Mouse (Mus musculus) kidney, adult 2 months (tissue): ENCODE results near the gene Smo. TPM values are rescaled to one million over a fixed set of nuclear protein-coding genes. Genes with fewer than 3 reads are reported as not detected.

ENCODE experiments used
- DNase-seq: peaks from one replicate; pipeline ENCODE4 v3.0.0; 2021
- H3K27ac ChIP-seq: fragments of 200-500 bp; 2 replicates; pipeline ENCODE4 v1.5.1; 2012; ENCODE audit warnings: low read depth, low read length, control low read depth, inconsistent platforms; ENCODE audit not compliant: insufficient read depth
- H3K27me3 ChIP-seq: fragments of 200-500 bp; replicated peaks from 2 replicates; pipeline ENCODE4 v1.6.1; 2012; ENCODE audit warnings: mild to moderate bottlenecking, moderate library complexity, low read length, inconsistent platforms; ENCODE audit not compliant: control insufficient read depth, insufficient read depth
- H3K36me3 ChIP-seq: fragments of 200-500 bp; 2 replicates; pipeline ENCODE4 v1.6.1; 2012; ENCODE audit warnings: mild to moderate bottlenecking, moderate library complexity, low read length, inconsistent platforms; ENCODE audit not compliant: control insufficient read depth, insufficient read depth
- H3K4me1 ChIP-seq: fragments of 200-500 bp; 2 replicates; pipeline ENCODE4 v1.6.1; 2011; ENCODE audit warnings: low read length; ENCODE audit not compliant: control insufficient read depth, insufficient read depth
- H3K4me3 ChIP-seq: fragments of 200-500 bp; 2 replicates; pipeline ENCODE4 v1.5.1; 2011; ENCODE audit warnings: mild to moderate bottlenecking, low read depth, low read length, control low read depth; ENCODE audit not compliant: insufficient read depth
- CTCF ChIP-seq: fragments of 200-500 bp; conservative IDR thresholded peaks from 2 replicates; pipeline ENCODE4 v1.5.1; 2011; ENCODE audit warnings: low read depth, mild to moderate bottlenecking, control low read depth, low read length, moderate library complexity, mixed read lengths; ENCODE audit not compliant: insufficient read depth, insufficient read length
- POLR2A ChIP-seq: fragments of 200-500 bp; IDR thresholded peaks from one replicate; pipeline ENCODE4 v1.6.1; 2011; ENCODE audit warnings: low read depth, low read length, control low read depth
- WGBS: fragments of 180-500 bp; shearing (Covaris S2); methylation state at CpG from one replicate; pipeline ENCODE4 v1.1.7; 2018; 5-methylcytosine and 5-hydroxymethylcytosine counted together
- polyA plus RNA-seq: library from polyadenylated mRNA; depleted of rRNA; stranded (reverse); fragments of >200 nt; gene quantifications from 2 replicates; pipeline ENCODE4 v1.2.3, GENCODE M21; 2012

The Smo gene
- polyA plus RNA-seq, 1 experiment: 53.4 TPM

- Histone ChIP-seq H3K27ac (no peak overlapping the region), H3K27me3 (no peaks in the 10 kb centered on the region), H3K4me3 (no peak overlapping the region), H3K36me3 (no peaks in the 10 kb centered on the region), H3K4me1 (peaks cover 3% of the 10 kb centered on the region; the same call in 1 of the 2 replicates)
- TF ChIP-seq CTCF (no peak), POLR2A (no peak)
- no peak for DNase-seq
- WGBS: 68% methylated on average over 3 of the region's 3 CpGs
Observed at GRCm38 (mm10) chr6:29711318-29711717, 24.0 kb upstream of the Smo start.

GRCm38 (mm10) chr6:29712011-29712584 is 23.2 kb upstream of the Smo start:
- no peak overlapping the region for H3K4me3 ChIP-seq
- 44% methylated on average over 3 of the region's 3 CpGs for WGBS
- H3K27ac ChIP-seq: no peak overlapping the region
- peaks cover 3% of the 10 kb centered on the region; the same call in 1 of the 2 replicates for H3K4me1 ChIP-seq
- peak; percentile 77 for DNase-seq
- no peaks in the 10 kb centered on the region for H3K27me3 ChIP-seq
- H3K36me3 ChIP-seq: no peaks in the 10 kb centered on the region
- TF ChIP-seq CTCF: peak; percentile 32
- no peak for TF ChIP-seq POLR2A

GRCm38 (mm10) chr6:29716624-29717365 is 18.5 kb upstream of the Smo start:
- Histone ChIP-seq H3K27me3 (no peaks in the 10 kb centered on the region), H3K36me3 (no peaks in the 10 kb centered on the region; the same call in 1 of the 2 replicates), H3K4me3 (no peak overlapping the region), H3K27ac (no peak overlapping the region), H3K4me1 (no peaks in the 10 kb centered on the region; the same call in 1 of the 2 replicates)
- no peak for DNase-seq
- WGBS: 79% methylated on average over 10 of the region's 10 CpGs
- TF ChIP-seq POLR2A (no peak), CTCF (no peak)

DNA sequence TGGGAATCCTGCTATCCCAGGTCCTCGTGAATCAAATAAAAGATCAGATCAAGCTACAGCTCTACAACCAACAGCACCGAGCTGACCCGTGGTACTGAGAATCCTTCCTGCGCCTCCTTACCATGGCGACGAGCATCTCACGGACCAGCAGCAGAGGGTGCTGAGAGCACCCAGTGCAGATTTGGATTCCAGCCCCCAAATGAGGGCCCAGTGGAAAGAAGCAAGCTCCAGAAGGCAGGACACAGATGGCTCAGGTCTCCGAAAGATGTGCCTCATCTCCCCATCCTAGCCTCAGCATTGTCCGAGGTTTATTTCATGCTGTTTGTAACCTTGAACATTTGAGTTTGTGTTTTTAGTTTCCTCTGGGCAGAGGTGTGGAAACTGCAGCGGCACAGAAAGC is 17.8 kb upstream of the Smo start:
- Histone ChIP-seq H3K36me3 (no peaks in the 10 kb centered on the region; the same call in 1 of the 2 replicates), H3K4me3 (no peak overlapping the region), H3K27me3 (no peaks in the 10 kb centered on the region), H3K27ac (no peak overlapping the region), H3K4me1 (no peaks in the 10 kb centered on the region)
- no peak for DNase-seq
- TF ChIP-seq CTCF (no peak), POLR2A (no peak)
- WGBS: 71% methylated on average over 10 of the region's 10 CpGs

GRCm38 (mm10) chr6:29717952-29718521 is 17.3 kb upstream of the Smo start:
- peak; percentile 68 for DNase-seq
- Histone ChIP-seq H3K27ac (no peak overlapping the region), H3K36me3 (no peaks in the 10 kb centered on the region; the same call in 1 of the 2 replicates), H3K4me1 (no peaks in the 10 kb centered on the region), H3K4me3 (no peak overlapping the region), H3K27me3 (no peaks in the 10 kb centered on the region)
- 36% methylated on average over 14 of the region's 14 CpGs for WGBS
- TF ChIP-seq POLR2A (no peak), CTCF (no peak)

GRCm38 (mm10) chr6:29718894-29719329 is 16.4 kb upstream of the Smo start:
- no peak for DNase-seq
- Histone ChIP-seq H3K27me3 (no peaks in the 10 kb centered on the region), H3K27ac (no peak overlapping the region), H3K4me1 (no peaks in the 10 kb centered on the region), H3K4me3 (no peak overlapping the region), H3K36me3 (no peaks in the 10 kb centered on the region; the same call in 1 of the 2 replicates)
- 36% methylated on average over 15 of the region's 15 CpGs for WGBS
- no peak for TF ChIP-seq POLR2A

- H3K27ac ChIP-seq: no peak overlapping the region
- no peak for DNase-seq
- H3K36me3 ChIP-seq: no peaks in the 10 kb centered on the region; the same call in 1 of the 2 replicates
- TF ChIP-seq POLR2A (no peak), CTCF (no peak)
- WGBS: 65% methylated on average over 2 of the region's 2 CpGs
- no peaks in the 10 kb centered on the region for H3K27me3 ChIP-seq
- no peak overlapping the region for H3K4me3 ChIP-seq
- no peaks in the 10 kb centered on the region for H3K4me1 ChIP-seq
Observed at GRCm38 (mm10) chr6:29721890-29722289, 13.4 kb upstream of the Smo start.
